Mouse (Mus musculus) C2C12 (cell line): ENCODE data around the gene Gstm1.

ENCODE experiments used
- CEBPB ChIP-seq: IDR thresholded peaks from one replicate; pipeline ENCODE4 v1.6.1; 2011; ENCODE audit warnings: low read depth, mild to moderate bottlenecking, control low read depth, moderate library complexity
- CTCF ChIP-seq: IDR thresholded peaks from one replicate; pipeline ENCODE4 v1.5.1; 2011; ENCODE audit not compliant: control insufficient read depth, insufficient read depth, insufficient read length
- FOSL1 ChIP-seq: IDR thresholded peaks from one replicate; pipeline ENCODE4 v1.8.0; 2011; ENCODE audit warnings: mild to moderate bottlenecking, low read length; ENCODE audit not compliant: poor library complexity, insufficient read depth, severe bottlenecking
- MYOG ChIP-seq: IDR thresholded peaks from one replicate; pipeline ENCODE4 v1.6.1; 2011; ENCODE audit not compliant: control insufficient read depth, insufficient read length; ENCODE audit errors: extremely low read depth

DNA sequence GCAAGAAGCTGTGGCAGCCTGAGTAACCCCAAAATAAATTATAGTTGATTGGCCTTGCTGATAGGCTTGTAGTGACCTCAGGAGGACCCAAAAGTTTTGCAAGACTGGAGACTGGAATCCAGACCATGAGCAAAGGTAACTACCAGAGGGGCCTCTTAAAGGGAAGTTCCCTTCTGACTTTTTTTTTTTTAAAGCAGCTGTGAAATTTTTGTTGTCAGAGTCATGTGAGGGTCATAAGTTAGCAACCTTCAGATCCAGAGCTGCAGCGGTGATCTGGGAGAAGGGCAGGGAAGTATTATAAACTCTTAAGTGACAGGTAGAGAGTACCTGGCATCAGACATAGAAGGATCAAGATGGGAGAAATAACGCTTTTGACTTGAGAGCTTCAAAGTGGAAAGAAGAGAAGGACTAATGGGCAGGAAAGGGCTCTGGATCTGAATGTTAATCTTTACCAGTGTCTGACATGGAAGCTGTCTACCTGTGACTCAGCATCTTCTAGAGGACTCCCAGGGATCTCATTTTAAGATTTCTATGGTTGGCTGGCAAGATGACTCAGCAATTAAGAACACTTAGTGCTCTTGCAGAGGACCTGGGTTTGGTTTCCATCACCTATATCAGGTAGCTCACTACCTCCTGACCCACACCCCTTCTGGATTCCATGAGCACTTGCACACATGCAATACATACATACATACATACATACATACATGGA is 29.3 kb upstream of the Gstm1 start:
- TF ChIP-seq CTCF = no peak
- TF ChIP-seq CEBPB = no peak
- no peak for TF ChIP-seq MYOG
- no peak for TF ChIP-seq FOSL1
